Comparison of ENCODE assay signal across 8 mouse cellular contexts in genomic region chr7:30421175-30421889, GRCm38 (mm10). TPM values are rescaled to one million over a fixed set of nuclear protein-coding genes. Genes with fewer than 3 reads are reported as not detected.
DNase-seq lines count a peak whose midpoint lies in the region; ATAC-seq and TF ChIP-seq lines count a peak whose summit lies in the region.

Gene Nfkbid (plus strand): TSS chr7:30421732.

- WGBS in forebrain, embryonic 11.5 days = 8% methylated on average over 31 of the region's 31 CpGs
- 12% methylated on average over 31 of the region's 31 CpGs for WGBS in hindbrain, embryonic 10.5 days
- 12% methylated on average over 31 of the region's 31 CpGs for WGBS in limb, embryonic 10.5 days
- 2% methylated on average over 31 of the region's 31 CpGs for WGBS in spleen, adult 2 months

- H3K9me3 ChIP-seq in forebrain, embryonic 11.5 days (ENCODE audit: control insufficient read depth, low read length) = no peaks in the 10 kb centered on the region
- no peaks in the 10 kb centered on the region for H3K9me3 ChIP-seq in hindbrain, embryonic 10.5 days
- H3K9me3 ChIP-seq in limb, embryonic 10.5 days (replicated peaks) = no peaks in the 10 kb centered on the region; the same call in 1 of the 2 replicates

- peak; percentile 57 for ATAC-seq in forebrain, embryonic 11.5 days (replicated peaks; ENCODE audit: low FRiP score)

- peak; percentile 48 for DNase-seq in gastrocnemius, adult 18-20 months (ENCODE audit: low spot score)
- no peak for DNase-seq in gastrocnemius, postnatal 4 days (ENCODE audit: low spot score in 2 of 2)
- peak; percentile 68 for DNase-seq in forebrain, embryonic 11.5 days (ENCODE audit: low spot score)
- peak; percentile 43 for DNase-seq in hindbrain, embryonic 10.5 days (ENCODE audit: low spot score)
- DNase-seq in limb, embryonic 10.5 days (ENCODE audit: low spot score) = peak; percentile 42
- peak; percentile 38 for DNase-seq in mesoderm, embryonic 11.5 days (ENCODE audit: low read depth, low spot score)
- DNase-seq in spleen, adult 2 months (ENCODE audit: low read depth in 1 of 2, low spot score in 2 of 2) = peak; percentile 86 to 92

- no peaks in the 10 kb centered on the region for H3K36me3 ChIP-seq in forebrain, embryonic 11.5 days (ENCODE audit: control insufficient read depth, insufficient read depth, low read length)
- H3K36me3 ChIP-seq in hindbrain, embryonic 10.5 days = peaks cover 16% of the 10 kb centered on the region
- H3K36me3 ChIP-seq in limb, embryonic 10.5 days = peaks cover 8% of the 10 kb centered on the region
- H3K36me3 ChIP-seq in spleen, adult 2 months (ENCODE audit: control insufficient read depth, insufficient read depth, low read length) = peaks cover 28% of the 10 kb centered on the region

- TF ChIP-seq POLR2A in spleen, adult 2 months (IDR thresholded peaks at IDR 0.05; ENCODE audit: low read depth, low read length) = peak; percentile 84; the same call in 1 of the 2 replicates

- H3K4me1 ChIP-seq in brown adipose tissue, adult 24 weeks (ENCODE audit: control insufficient read depth, insufficient read depth, insufficient read length, low read length) = no peaks in the 10 kb centered on the region
- peaks cover 7% of the 10 kb centered on the region; the same call in 1 of the 2 replicates for H3K4me1 ChIP-seq in forebrain, embryonic 11.5 days (replicated peaks; ENCODE audit: control insufficient read depth, insufficient read depth, low read length)
- H3K4me1 ChIP-seq in hindbrain, embryonic 10.5 days (replicated peaks) = peaks cover 24% of the 10 kb centered on the region
- peaks cover 22% of the 10 kb centered on the region for H3K4me1 ChIP-seq in limb, embryonic 10.5 days
- H3K4me1 ChIP-seq in spleen, adult 2 months (ENCODE audit: control insufficient read depth, insufficient read depth, insufficient read length) = peaks cover 37% of the 10 kb centered on the region; the same call in 1 of the 2 replicates

- H3K4me3 ChIP-seq in brown adipose tissue, adult 24 weeks (ENCODE audit: insufficient read depth, low read depth, low read length) = peak within 1 kb of the TSS; percentile 60
- H3K4me3 ChIP-seq in forebrain, embryonic 11.5 days (ENCODE audit: low read depth, low read length) = peak within 1 kb of the TSS; percentile 52
- peak within 1 kb of the TSS; percentile 66 for H3K4me3 ChIP-seq in hindbrain, embryonic 10.5 days
- H3K4me3 ChIP-seq in limb, embryonic 10.5 days = peak within 1 kb of the TSS; percentile 70
- peak within 1 kb of the TSS; percentile 69 for H3K4me3 ChIP-seq in spleen, adult 2 months (ENCODE audit: extremely low read depth, insufficient read depth, insufficient read length)

- peak within 1 kb of the TSS; percentile 94 for H3K4me2 ChIP-seq in forebrain, embryonic 11.5 days (ENCODE audit: low read depth, low read length, severe bottlenecking)

- peak within 1 kb of the TSS; percentile 79 for H3K27ac ChIP-seq in brown adipose tissue, adult 24 weeks (replicated peaks; ENCODE audit: low read depth, low read length)
- H3K27ac ChIP-seq in forebrain, embryonic 11.5 days (ENCODE audit: low read depth, low read length) = no peak within 1 kb of the TSS
- H3K27ac ChIP-seq in hindbrain, embryonic 10.5 days = peak within 1 kb of the TSS; percentile 80
- peak within 1 kb of the TSS; percentile 54 for H3K27ac ChIP-seq in limb, embryonic 10.5 days
- peak within 1 kb of the TSS; percentile 98 for H3K27ac ChIP-seq in spleen, adult 2 months (ENCODE audit: insufficient read depth, low read length)

- peak within 1 kb of the TSS; percentile 63 for H3K9ac ChIP-seq in forebrain, embryonic 11.5 days (ENCODE audit: low read length)

- TF ChIP-seq CTCF in spleen, adult 2 months (IDR thresholded peaks at IDR 0.05; ENCODE audit: extremely low read depth, insufficient read depth, insufficient read length, insufficient replicate concordance) = no peak

- H3K27me3 ChIP-seq in forebrain, embryonic 11.5 days (ENCODE audit: control insufficient read depth, insufficient read depth, low read length) = no peaks in the 10 kb centered on the region
- H3K27me3 ChIP-seq in hindbrain, embryonic 10.5 days (ENCODE audit: insufficient read depth, poor library complexity, severe bottlenecking) = peaks cover 41% of the 10 kb centered on the region
- H3K27me3 ChIP-seq in limb, embryonic 10.5 days (ENCODE audit: low read depth, poor library complexity, severe bottlenecking) = peaks cover 51% of the 10 kb centered on the region
- no peaks in the 10 kb centered on the region for H3K27me3 ChIP-seq in spleen, adult 2 months (ENCODE audit: control insufficient read depth, insufficient read depth, low read length)

RNA-seq across cellular contexts. Expression of gene Nfkbid, which starts in this region (rescaled TPM):
- under 1 TPM in 1 of 2 experiments, not detected in 1; 0.11 TPM for total RNA-seq in gastrocnemius, adult 18-20 months (2021)
- under 1 TPM; 0.56 to 0.67 TPM for total RNA-seq in gastrocnemius, postnatal 4 days (2021)
- 0.67 and 1.6 TPM in 2 replicates for polyA plus RNA-seq in brown adipose tissue, adult 24 weeks (2012; ENCODE audit: insufficient read depth, insufficient read length, missing spikeins)
- 1.3 and 1.6 TPM in 2 replicates for polyA plus RNA-seq in forebrain, embryonic 11.5 days (2014; fragmentation: Nextera tagmentation; extraction: Ambion mirVana)
- 1.5 and 1.7 TPM in 2 replicates for polyA plus RNA-seq in hindbrain, embryonic 10.5 days (2016; fragmentation: Nextera tagmentation; extraction: Ambion mirVana)
- 0.55 and 1.2 TPM in 2 replicates for polyA plus RNA-seq in limb, embryonic 10.5 days (2016; fragmentation: Nextera tagmentation; extraction: Ambion mirVana)
- 55.1 and 70.8 TPM in 2 replicates for polyA plus RNA-seq in spleen, adult 2 months (2012; rRNA removed)

Comparison
In these comparisons a context has a peak if more than half of its experiments do, and no peak if none do; other contexts are left out.
1. RNA of gene Nfkbid (polyA plus RNA-seq): 55.1 to 70.8 TPM in spleen, adult 2 months; 1.5 to 1.7 TPM in hindbrain, embryonic 10.5 days, 1.3 to 1.6 TPM in forebrain, embryonic 11.5 days, 0.55 to 1.2 TPM in limb, embryonic 10.5 days and 0.67 to 1.6 TPM in brown adipose tissue, adult 24 weeks; every median in the first group is over 10 times any median in the second.
2. Peak in DNase-seq in gastrocnemius, adult 18-20 months; RNA of the gene not detected or under 1 TPM.
3. DNase-seq: peak in forebrain, embryonic 11.5 days (single experiment), hindbrain, embryonic 10.5 days (single experiment), limb, embryonic 10.5 days (single experiment), mesoderm, embryonic 11.5 days (single experiment) and spleen, adult 2 months (2 of 2); none in gastrocnemius, postnatal 4 days (0 of 2).
4. Peak in every context shown above with its lines, with median percentiles within 50 percentile points of each other: H3K4me3 ChIP-seq.